Mouse (Mus musculus) erythroblast, embryonic 14.5 days (primary cell): ENCODE results near the gene Tmem132d.

ENCODE experiments used
- GATA1 ChIP-seq: IDR thresholded peaks from 2 replicates; pipeline ENCODE4 v1.6.1; 2012; ENCODE audit warnings: low read length, inconsistent platforms, mixed read lengths
- TAL1 ChIP-seq: IDR thresholded peaks from 3 replicates; pipeline ENCODE4 v1.6.1; 2012; ENCODE audit warnings: low read length, inconsistent platforms, mixed read lengths

DNA sequence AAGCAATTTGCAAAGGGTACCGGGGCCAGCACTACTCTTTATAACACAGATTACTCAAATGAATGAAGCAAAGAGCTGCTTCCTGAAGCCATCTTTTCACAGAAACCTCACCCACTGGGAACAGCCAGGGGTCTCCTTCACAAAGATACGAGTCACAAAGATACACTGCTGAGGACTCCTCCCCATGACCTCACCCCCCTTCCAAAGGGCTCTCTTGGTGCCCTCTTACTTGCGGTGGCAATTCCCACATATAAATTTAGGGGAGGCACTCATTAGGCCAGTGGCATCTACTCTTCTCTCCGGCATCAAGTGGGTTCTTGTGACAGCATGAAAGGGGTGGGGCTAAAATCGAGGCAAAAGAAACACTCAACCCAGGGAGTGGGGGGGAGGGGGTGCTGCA lies 8.2 kb upstream of the Tmem132d start:
- TF ChIP-seq GATA1 (no peak), TAL1 (no peak)
